Mouse (Mus musculus): ENCODE data around the gene Pcsk5.
"Not testable (repeated sequence)": the region's sequence is repeated elsewhere in the genome, so short reads cannot be mapped to it uniquely, and the experiment has no call there.

Gene Pcsk5

GRCm38 (mm10) chr19:17482126-17482790 is 355.2 kb downstream of the Pcsk5 start:
- DNase-seq (ENCODE audit: low read depth, low spot score) = no peak

GRCm38 (mm10) chr19:17479471-17479870 is 358.0 kb downstream of the Pcsk5 start:
- DNase-seq (ENCODE audit: low read depth, low spot score) = no peak

- no peak for DNase-seq (ENCODE audit: low read depth, low spot score)
Observed at GRCm38 (mm10) chr19:17476021-17476420, 361.4 kb downstream of the Pcsk5 start.

GRCm38 (mm10) chr19:17473138-17473537 is 364.3 kb downstream of the Pcsk5 start:
- DNase-seq (ENCODE audit: low read depth, low spot score) = not testable (repeated sequence)

GRCm38 (mm10) chr19:17471861-17472260 is 365.6 kb downstream of the Pcsk5 start:
- DNase-seq (ENCODE audit: low read depth, low spot score) = no peak

GRCm38 (mm10) chr19:17471196-17471595 is 366.2 kb downstream of the Pcsk5 start:
- DNase-seq (ENCODE audit: low read depth, low spot score) = peak; percentile 4

- peak; percentile 12 for DNase-seq (ENCODE audit: low read depth, low spot score)
Observed at GRCm38 (mm10) chr19:17467556-17468211, 369.7 kb downstream of the Pcsk5 start.

GRCm38 (mm10) chr19:17452001-17452400 is 385.4 kb downstream of the Pcsk5 start:
- no peak for DNase-seq (ENCODE audit: low read depth, low spot score)

GRCm38 (mm10) chr19:17443581-17443980 is 393.9 kb downstream of the Pcsk5 start:
- DNase-seq (ENCODE audit: low read depth, low spot score) = no peak

GRCm38 (mm10) chr19:17439476-17440189 is 397.8 kb downstream of the Pcsk5 start:
- no peak for DNase-seq (ENCODE audit: low read depth, low spot score)

- DNase-seq (ENCODE audit: low read depth, low spot score) = no peak
Observed at GRCm38 (mm10) chr19:17436651-17437050, 400.8 kb downstream of the Pcsk5 start.

- no peak for DNase-seq (ENCODE audit: low read depth, low spot score)
Observed at GRCm38 (mm10) chr19:17428561-17428914, 408.9 kb downstream of the Pcsk5 start.

GRCm38 (mm10) chr19:17427824-17428560 is 409.4 kb downstream of the Pcsk5 start:
- DNase-seq (ENCODE audit: low read depth, low spot score) = no peak

GRCm38 (mm10) chr19:17423306-17423705 is 414.1 kb downstream of the Pcsk5 start:
- DNase-seq (ENCODE audit: low read depth, low spot score) = no peak

GRCm38 (mm10) chr19:17417855-17418254 is 419.6 kb downstream of the Pcsk5 start:
- DNase-seq (ENCODE audit: low read depth, low spot score) = peak; percentile 53

- DNase-seq (ENCODE audit: low read depth, low spot score) = no peak
Observed at GRCm38 (mm10) chr19:17412915-17413459, 424.4 kb downstream of the Pcsk5 start.

- no peak for DNase-seq (ENCODE audit: low read depth, low spot score)
Observed at GRCm38 (mm10) chr19:17410465-17411065, 426.9 kb downstream of the Pcsk5 start.

- DNase-seq (ENCODE audit: low read depth, low spot score) = no peak
Observed at GRCm38 (mm10) chr19:17409351-17409750, 428.1 kb downstream of the Pcsk5 start.

- DNase-seq (ENCODE audit: low read depth, low spot score) = no peak
Observed at GRCm38 (mm10) chr19:17408591-17408990, 428.8 kb downstream of the Pcsk5 start.

GRCm38 (mm10) chr19:17406823-17407222 is 430.6 kb downstream of the Pcsk5 start:
- no peak for DNase-seq (ENCODE audit: low read depth, low spot score)

- DNase-seq (ENCODE audit: low read depth, low spot score) = no peak
Observed at GRCm38 (mm10) chr19:17403175-17403574, 434.3 kb downstream of the Pcsk5 start.

Data from ES-CJ7 (cell line).